Mouse (Mus musculus): ENCODE data around the gene Ang6.
"Not testable (repeated sequence)": the region's sequence is repeated elsewhere in the genome, so short reads cannot be mapped to it uniquely, and the experiment has no call there.

Ang6 gene

GRCm38 (mm10) chr14:44002169-44002568 is at the start of gene Ang6:
Gene Ang6, minus strand, starts transcription at chr14:44002269.
- no peak for DNase-seq (ENCODE audit: low read depth, low spot score)

- not testable (repeated sequence) for DNase-seq (ENCODE audit: low read depth, low spot score)
Measured at GRCm38 (mm10) chr14:44046567-44046966, 44.5 kb upstream of the Ang6 start.

GRCm38 (mm10) chr14:44031828-44032227 is 29.8 kb upstream of the Ang6 start:
- not testable (repeated sequence) for DNase-seq (ENCODE audit: low read depth, low spot score)

GRCm38 (mm10) chr14:44009686-44010085 is 7.6 kb upstream of the Ang6 start:
- DNase-seq (ENCODE audit: low read depth, low spot score): not testable (repeated sequence)

- not testable (repeated sequence) for DNase-seq (ENCODE audit: low read depth, low spot score)
Measured at GRCm38 (mm10) chr14:44008021-44008420, 6.0 kb upstream of the Ang6 start.

GRCm38 (mm10) chr14:44001600-44001999 is 469 bp downstream of the Ang6 start:
- DNase-seq (ENCODE audit: low read depth, low spot score): no peak

- DNase-seq (ENCODE audit: low read depth, low spot score): not testable (repeated sequence)
Measured at GRCm38 (mm10) chr14:43998455-43999000, 3.5 kb downstream of the Ang6 start.

- DNase-seq (ENCODE audit: low read depth, low spot score): peak; percentile 23
Measured at GRCm38 (mm10) chr14:43987404-43987803, 14.7 kb downstream of the Ang6 start.

GRCm38 (mm10) chr14:43986147-43986546 is 15.9 kb downstream of the Ang6 start:
- DNase-seq (ENCODE audit: low read depth, low spot score): no peak

- peak; percentile 50 for DNase-seq (ENCODE audit: low read depth, low spot score)
Measured at GRCm38 (mm10) chr14:43983897-43984296, 18.2 kb downstream of the Ang6 start.

- DNase-seq (ENCODE audit: low read depth, low spot score): no peak
Measured at GRCm38 (mm10) chr14:43983454-43983853, 18.6 kb downstream of the Ang6 start.

GRCm38 (mm10) chr14:43956769-43957168 is 45.3 kb downstream of the Ang6 start, which contains the start of gene Ang5:
Gene Ang5, plus strand, starts transcription at chr14:43957069.
- DNase-seq (ENCODE audit: low read depth, low spot score): not testable (repeated sequence)

GRCm38 (mm10) chr14:43955074-43955473 is 47.0 kb downstream of the Ang6 start:
- not testable (repeated sequence) for DNase-seq (ENCODE audit: low read depth, low spot score)

- not testable (repeated sequence) for DNase-seq (ENCODE audit: low read depth, low spot score)
Measured at GRCm38 (mm10) chr14:43953382-43953781, 48.7 kb downstream of the Ang6 start.

All from CD4-positive helper T cell, adult 2 months (primary cell).